Mouse (Mus musculus): ENCODE measurements at regions not wholly inside any gene's neighbourhood (a gene's known extent, or its start where the extent isn't known, plus 50 kb on each side); places are given as distances from the start of the nearest gene placed in this dataset.

- DNase-seq (ENCODE audit: low spot score) = no peak
Observed at GRCm38 (mm10) chr8:126659691-126660657, 66.2 kb upstream of the Irf2bp2 start.

- no peak for DNase-seq (ENCODE audit: low spot score)
Observed at GRCm38 (mm10) chr8:126657546-126657945, 63.8 kb upstream of the Irf2bp2 start.

DNA sequence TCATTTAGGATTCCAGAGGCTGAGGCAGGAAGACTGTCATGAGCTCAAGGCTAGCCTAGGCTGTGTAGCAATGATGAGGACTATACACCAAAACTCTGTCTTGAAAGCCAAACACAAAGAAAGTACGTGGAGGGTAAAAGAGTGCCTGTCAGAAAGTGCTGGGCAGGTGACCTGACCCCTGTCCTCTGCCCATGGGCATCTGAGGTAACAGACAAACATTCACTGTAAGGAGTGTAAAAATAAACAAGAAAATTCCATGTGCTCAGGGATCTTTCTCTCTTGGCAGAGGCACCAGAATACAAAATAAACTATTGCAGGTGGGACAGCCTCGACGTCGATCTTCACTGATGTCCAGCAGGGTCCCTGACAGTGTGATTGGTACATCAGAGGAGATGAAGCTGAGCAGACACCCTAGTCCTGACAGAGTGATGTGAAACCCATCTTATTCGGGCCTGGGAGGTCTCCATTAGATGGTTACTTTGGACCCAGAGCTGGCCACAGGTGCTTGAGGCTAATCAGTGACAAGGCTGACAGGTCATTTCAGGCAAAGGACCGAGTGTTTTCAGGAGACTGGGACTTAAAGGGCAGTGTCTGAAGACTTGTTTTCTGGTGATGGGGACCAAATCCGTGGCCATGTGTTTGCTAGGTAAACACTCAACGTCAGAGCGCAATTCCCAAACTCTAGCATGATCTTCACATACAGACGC lies 62.9 kb upstream of the Irf2bp2 start:
- no peak for DNase-seq (ENCODE audit: low spot score)

DNA sequence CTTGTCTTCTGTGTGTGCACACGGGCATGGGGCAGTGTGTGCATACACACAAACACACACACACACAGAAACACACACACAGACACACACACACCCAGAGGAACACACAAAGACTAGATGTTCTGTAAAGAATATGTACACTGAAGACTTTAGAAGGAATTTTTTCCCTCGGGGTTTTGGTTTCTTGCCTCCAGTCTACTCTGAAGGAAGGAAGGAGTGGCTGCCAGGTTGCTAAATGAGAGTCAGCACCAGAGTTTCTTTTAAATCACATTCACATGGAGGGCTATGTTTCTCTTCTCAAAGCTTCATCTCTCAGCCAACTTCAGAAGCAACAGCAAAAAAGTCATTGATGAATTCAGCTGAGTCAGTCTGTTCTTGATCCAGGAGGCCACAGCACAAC lies 61.8 kb upstream of the Irf2bp2 start:
- DNase-seq (ENCODE audit: low spot score) = no peak

GRCm38 (mm10) chr8:126654353-126654752 lies 60.6 kb upstream of the Irf2bp2 start:
- DNase-seq (ENCODE audit: low spot score) = no peak

DNA sequence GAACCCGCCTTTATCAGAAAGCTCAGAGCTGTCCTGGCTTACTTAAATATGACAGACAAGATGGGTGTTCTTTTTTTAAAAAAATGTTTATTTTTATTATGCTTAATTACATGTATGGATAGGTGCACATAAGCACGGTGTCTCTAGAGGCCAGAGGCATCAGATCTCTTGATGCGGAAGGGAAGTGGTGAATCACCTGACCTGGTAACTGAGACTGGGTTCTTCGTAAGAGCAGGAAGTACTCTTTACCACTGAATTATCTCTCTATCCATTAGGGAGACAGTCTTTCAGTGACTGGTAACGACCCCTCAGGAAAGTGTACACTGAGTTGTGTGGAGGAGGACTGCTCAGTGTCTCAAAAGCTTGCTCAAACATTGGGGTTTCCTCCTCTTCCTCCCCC lies 58.4 kb upstream of the Irf2bp2 start:
- no peak for DNase-seq (ENCODE audit: low spot score)

- DNase-seq (ENCODE audit: low spot score) = no peak
Observed at GRCm38 (mm10) chr8:126650945-126651344, 57.2 kb upstream of the Irf2bp2 start.

- DNase-seq (ENCODE audit: low spot score) = no peak
Observed at GRCm38 (mm10) chr8:126649305-126649704, 55.5 kb upstream of the Irf2bp2 start.

DNA sequence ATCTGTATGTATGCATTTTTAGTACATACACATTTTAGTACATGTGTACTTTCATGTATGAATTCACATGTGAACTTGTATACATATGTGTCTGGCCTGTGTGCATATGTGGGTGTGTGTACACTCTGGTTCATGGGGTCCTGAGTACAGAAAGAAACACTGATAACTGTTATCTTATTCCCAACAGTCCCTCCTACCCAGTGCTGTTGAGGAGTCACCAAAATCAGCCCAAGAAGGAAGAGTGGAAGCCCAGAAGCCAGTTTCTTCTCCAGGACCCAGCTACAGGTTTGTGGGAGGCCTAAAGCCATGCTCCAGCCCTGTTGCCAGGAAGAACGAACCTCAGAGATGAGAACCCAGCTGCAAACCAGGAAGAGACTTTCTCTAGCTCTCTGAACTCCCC lies 53.6 kb upstream of the Irf2bp2 start:
- no peak for DNase-seq (ENCODE audit: low spot score)

- no peak for DNase-seq (ENCODE audit: low spot score)
Observed at GRCm38 (mm10) chr8:126646604-126647311, 53.0 kb upstream of the Irf2bp2 start.

DNA sequence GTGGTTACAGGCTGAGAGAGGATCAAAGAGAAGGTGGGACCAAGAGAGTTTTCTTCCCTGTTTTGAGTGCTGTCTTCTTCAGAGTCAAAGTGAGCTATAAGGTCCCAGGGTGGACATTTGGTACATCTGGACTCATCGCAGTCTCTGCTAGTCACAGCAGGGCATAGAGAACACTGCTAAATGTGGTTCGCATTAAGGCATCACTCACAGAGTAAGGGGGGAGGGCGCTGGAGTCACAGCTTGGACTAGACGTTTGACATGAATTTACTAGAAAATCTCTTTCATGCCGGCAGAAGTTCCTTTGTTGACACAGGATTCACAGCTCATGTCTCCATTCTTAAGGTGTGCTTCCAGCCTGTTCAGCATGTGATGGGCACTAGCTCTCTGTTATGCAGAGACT lies 50.4 kb upstream of the Irf2bp2 start:
- DNase-seq (ENCODE audit: low spot score) = no peak

Data from testis, postnatal 10 days (tissue).